Mouse (Mus musculus): ENCODE results near the gene Rnf144a. TPM values are rescaled to one million over a fixed set of nuclear protein-coding genes. Genes with fewer than 3 reads are reported as not detected.

Gene Rnf144a
- polyA plus RNA-seq, 1 experiment from 2014 or later = 11.8 TPM

GRCm38 (mm10) chr12:26342663-26343062 lies 72.4 kb downstream of the Rnf144a start:
- H3K27me3 ChIP-seq = no peaks in the 10 kb centered on the region
- no peak overlapping the region for H3K4me2 ChIP-seq
- no peaks in the 10 kb centered on the region for H3K9me3 ChIP-seq (replicated peaks)
- no peak overlapping the region for H3K9ac ChIP-seq
- no peak overlapping the region for H3K4me3 ChIP-seq
- ATAC-seq (replicated peaks; ENCODE audit: insufficient number of reproducible peaks, insufficient read depth, low FRiP score, low read depth) = peak; percentile 50
- H3K4me1 ChIP-seq (replicated peaks) = peaks cover 6% of the 10 kb centered on the region; the same call in 1 of the 2 replicates
- peak overlapping the region; percentile 51 for H3K27ac ChIP-seq
- H3K36me3 ChIP-seq = no peaks in the 10 kb centered on the region
- WGBS = 70% methylated on average over 3 of the region's 3 CpGs

GRCm38 (mm10) chr12:26342086-26342485 lies 73.0 kb downstream of the Rnf144a start:
- Histone ChIP-seq H3K4me2 (no peak overlapping the region), H3K4me1 (replicated peaks) (peaks cover 6% of the 10 kb centered on the region; the same call in 1 of the 2 replicates), H3K27me3 (no peaks in the 10 kb centered on the region), H3K4me3 (no peak overlapping the region), H3K27ac (peak overlapping the region; percentile 51), H3K36me3 (no peaks in the 10 kb centered on the region), H3K9me3 (replicated peaks) (no peaks in the 10 kb centered on the region), H3K9ac (no peak overlapping the region)
- ATAC-seq (replicated peaks; ENCODE audit: insufficient number of reproducible peaks, insufficient read depth, low FRiP score, low read depth) = no peak
- 49% methylated on average over 4 of the region's 4 CpGs for WGBS

- no peak overlapping the region for H3K27ac ChIP-seq
- no peak for ATAC-seq (replicated peaks; ENCODE audit: insufficient number of reproducible peaks, insufficient read depth, low FRiP score, low read depth)
- H3K4me3 ChIP-seq = no peak overlapping the region
- H3K9ac ChIP-seq = no peak overlapping the region
- peaks cover 6% of the 10 kb centered on the region; the same call in 1 of the 2 replicates for H3K4me1 ChIP-seq (replicated peaks)
- no peaks in the 10 kb centered on the region for H3K36me3 ChIP-seq
- H3K27me3 ChIP-seq = no peaks in the 10 kb centered on the region
- WGBS = 67% methylated on average over 4 of the region's 4 CpGs
- H3K4me2 ChIP-seq = no peak overlapping the region
- no peaks in the 10 kb centered on the region for H3K9me3 ChIP-seq (replicated peaks)
These were observed 74.4 kb downstream of the Rnf144a start for GRCm38 (mm10) chr12:26340621-26341020.

GRCm38 (mm10) chr12:26339886-26340285 lies 75.2 kb downstream of the Rnf144a start:
- Histone ChIP-seq H3K4me1 (replicated peaks) (peaks cover 6% of the 10 kb centered on the region; the same call in 1 of the 2 replicates), H3K9ac (no peak overlapping the region), H3K4me2 (no peak overlapping the region), H3K27ac (no peak overlapping the region), H3K4me3 (no peak overlapping the region), H3K27me3 (no peaks in the 10 kb centered on the region), H3K36me3 (no peaks in the 10 kb centered on the region), H3K9me3 (replicated peaks) (no peaks in the 10 kb centered on the region)
- no peak for ATAC-seq (replicated peaks; ENCODE audit: insufficient number of reproducible peaks, insufficient read depth, low FRiP score, low read depth)

- H3K9me3 ChIP-seq (replicated peaks) = no peaks in the 10 kb centered on the region
- ATAC-seq (replicated peaks; ENCODE audit: insufficient number of reproducible peaks, insufficient read depth, low FRiP score, low read depth) = no peak
- H3K27me3 ChIP-seq = no peaks in the 10 kb centered on the region
- WGBS = 89% methylated on average over 8 of the region's 8 CpGs
- H3K9ac ChIP-seq = no peak overlapping the region
- no peaks in the 10 kb centered on the region for H3K36me3 ChIP-seq
- H3K4me1 ChIP-seq (replicated peaks) = peaks cover 6% of the 10 kb centered on the region; the same call in 1 of the 2 replicates
- no peak overlapping the region for H3K4me2 ChIP-seq
- no peak overlapping the region for H3K27ac ChIP-seq
- H3K4me3 ChIP-seq = no peak overlapping the region
These were observed 75.9 kb downstream of the Rnf144a start for GRCm38 (mm10) chr12:26339181-26339580.

GRCm38 (mm10) chr12:26333678-26334077 lies 81.4 kb downstream of the Rnf144a start:
- WGBS = 52% methylated on average over 1 of the region's 1 CpGs
- H3K36me3 ChIP-seq = no peaks in the 10 kb centered on the region
- H3K9ac ChIP-seq = no peak overlapping the region
- peaks cover 7% of the 10 kb centered on the region; the same call in 1 of the 2 replicates for H3K4me1 ChIP-seq (replicated peaks)
- no peaks in the 10 kb centered on the region for H3K9me3 ChIP-seq (replicated peaks)
- no peak overlapping the region for H3K4me2 ChIP-seq
- H3K27ac ChIP-seq = no peak overlapping the region
- no peak for ATAC-seq (replicated peaks; ENCODE audit: insufficient number of reproducible peaks, insufficient read depth, low FRiP score, low read depth)
- no peaks in the 10 kb centered on the region for H3K27me3 ChIP-seq
- no peak overlapping the region for H3K4me3 ChIP-seq

- H3K4me2 ChIP-seq = no peak overlapping the region
- H3K4me1 ChIP-seq (replicated peaks) = peaks cover 7% of the 10 kb centered on the region; the same call in 1 of the 2 replicates
- WGBS = 53% methylated on average over 3 of the region's 3 CpGs
- H3K4me3 ChIP-seq = no peak overlapping the region
- H3K27me3 ChIP-seq = no peaks in the 10 kb centered on the region
- H3K36me3 ChIP-seq = no peaks in the 10 kb centered on the region; the same call in 1 of the 2 replicates
- no peak overlapping the region for H3K9ac ChIP-seq
- H3K9me3 ChIP-seq (replicated peaks) = no peaks in the 10 kb centered on the region
- peak overlapping the region; percentile 35 for H3K27ac ChIP-seq
- ATAC-seq (replicated peaks; ENCODE audit: insufficient number of reproducible peaks, insufficient read depth, low FRiP score, low read depth) = peak; percentile 78
These were observed 84.0 kb downstream of the Rnf144a start for GRCm38 (mm10) chr12:26331048-26331447.

- Histone ChIP-seq H3K9ac (no peak overlapping the region), H3K36me3 (no peaks in the 10 kb centered on the region; the same call in 1 of the 2 replicates), H3K4me3 (no peak overlapping the region), H3K27ac (no peak overlapping the region; the same call in 1 of the 2 replicates), H3K27me3 (no peaks in the 10 kb centered on the region), H3K9me3 (replicated peaks) (no peaks in the 10 kb centered on the region), H3K4me1 (replicated peaks) (peaks cover 7% of the 10 kb centered on the region; the same call in 1 of the 2 replicates), H3K4me2 (no peak overlapping the region)
- WGBS = 68% methylated on average over 5 of the region's 5 CpGs
- ATAC-seq (replicated peaks; ENCODE audit: insufficient number of reproducible peaks, insufficient read depth, low FRiP score, low read depth) = no peak
These were observed 85.3 kb downstream of the Rnf144a start for GRCm38 (mm10) chr12:26329756-26330155.

GRCm38 (mm10) chr12:26329031-26329675 lies 85.9 kb downstream of the Rnf144a start:
- ATAC-seq (replicated peaks; ENCODE audit: insufficient number of reproducible peaks, insufficient read depth, low FRiP score, low read depth) = no peak
- Histone ChIP-seq H3K27ac (no peak overlapping the region), H3K9ac (no peak overlapping the region), H3K36me3 (no peaks in the 10 kb centered on the region; the same call in 1 of the 2 replicates), H3K4me3 (no peak overlapping the region), H3K4me2 (no peak overlapping the region), H3K4me1 (replicated peaks) (peaks cover 7% of the 10 kb centered on the region; the same call in 1 of the 2 replicates), H3K27me3 (no peaks in the 10 kb centered on the region), H3K9me3 (replicated peaks) (no peaks in the 10 kb centered on the region)
- 84% methylated on average over 6 of the region's 6 CpGs for WGBS

GRCm38 (mm10) chr12:26323783-26324364 lies 91.2 kb downstream of the Rnf144a start:
- Histone ChIP-seq H3K36me3 (no peaks in the 10 kb centered on the region; the same call in none of the 2 replicates), H3K4me1 (replicated peaks) (no peaks in the 10 kb centered on the region), H3K9me3 (replicated peaks) (no peaks in the 10 kb centered on the region), H3K27ac (no peak overlapping the region), H3K27me3 (no peaks in the 10 kb centered on the region), H3K4me3 (no peak overlapping the region), H3K4me2 (no peak overlapping the region), H3K9ac (no peak overlapping the region)
- 69% methylated on average over 5 of the region's 5 CpGs for WGBS
- no peak for ATAC-seq (replicated peaks; ENCODE audit: insufficient number of reproducible peaks, insufficient read depth, low FRiP score, low read depth)

GRCm38 (mm10) chr12:26316261-26316660 lies 98.8 kb downstream of the Rnf144a start:
- no peaks in the 10 kb centered on the region; the same call in 1 of the 2 replicates for H3K36me3 ChIP-seq
- ATAC-seq (replicated peaks; ENCODE audit: insufficient number of reproducible peaks, insufficient read depth, low FRiP score, low read depth) = no peak

More at GRCm38 (mm10) chr12:26316261-26316660, 98.8 kb downstream of the Rnf144a start:
- H3K4me3 ChIP-seq = no peak overlapping the region
- no peak overlapping the region for H3K9ac ChIP-seq
- WGBS = 70% methylated on average over 3 of the region's 3 CpGs
- H3K27ac ChIP-seq = no peak overlapping the region
- H3K9me3 ChIP-seq (replicated peaks) = no peaks in the 10 kb centered on the region
- no peak overlapping the region for H3K4me2 ChIP-seq
- no peaks in the 10 kb centered on the region for H3K27me3 ChIP-seq
- H3K4me1 ChIP-seq (replicated peaks) = no peaks in the 10 kb centered on the region

Data from heart, embryonic 15.5 days (tissue).